Mouse (Mus musculus): ENCODE measurements around the gene Lsm14b.
A peak's percentile ranks its signal among the peaks of the same experiment; 100 is the strongest.

The Lsm14b gene

GRCm38 (mm10) chr2:180017632-180018031 lies 7.2 kb upstream of the Lsm14b start:
- DNase-seq (ENCODE audit: low read depth, low spot score) = no peak

GRCm38 (mm10) chr2:180018573-180018972 lies 6.2 kb upstream of the Lsm14b start:
- DNase-seq (ENCODE audit: low read depth, low spot score) = no peak

- no peak for DNase-seq (ENCODE audit: low read depth, low spot score)
Measured at GRCm38 (mm10) chr2:180020091-180020661, 4.6 kb upstream of the Lsm14b start.

GRCm38 (mm10) chr2:180020919-180021318 lies 3.9 kb upstream of the Lsm14b start:
- DNase-seq (ENCODE audit: low read depth, low spot score) = no peak

DNA sequence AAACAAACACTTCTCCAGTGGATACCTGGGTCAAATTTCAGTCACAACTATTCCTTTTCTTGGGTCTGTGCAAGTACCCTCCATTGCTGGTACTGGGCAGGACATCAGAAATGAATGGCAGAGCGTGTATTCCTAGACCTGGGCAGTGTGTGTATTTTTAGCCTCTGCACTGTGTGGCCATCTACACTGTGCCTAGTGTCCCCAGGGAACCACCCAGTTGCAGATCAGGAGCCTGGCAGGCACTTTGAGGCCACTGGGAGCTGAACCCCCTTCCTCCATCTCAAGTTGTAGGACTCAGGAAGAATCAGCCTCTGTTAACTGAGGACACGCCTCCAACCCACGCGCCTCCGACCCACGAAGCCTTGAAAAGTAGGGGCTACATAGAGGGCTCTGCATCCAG lies 2.0 kb upstream of the Lsm14b start:
- DNase-seq (ENCODE audit: low read depth, low spot score) = no peak

GRCm38 (mm10) chr2:180025135-180025860 lies 511 bp downstream of the Lsm14b start:
- no peak for DNase-seq (ENCODE audit: low read depth, low spot score)

DNA sequence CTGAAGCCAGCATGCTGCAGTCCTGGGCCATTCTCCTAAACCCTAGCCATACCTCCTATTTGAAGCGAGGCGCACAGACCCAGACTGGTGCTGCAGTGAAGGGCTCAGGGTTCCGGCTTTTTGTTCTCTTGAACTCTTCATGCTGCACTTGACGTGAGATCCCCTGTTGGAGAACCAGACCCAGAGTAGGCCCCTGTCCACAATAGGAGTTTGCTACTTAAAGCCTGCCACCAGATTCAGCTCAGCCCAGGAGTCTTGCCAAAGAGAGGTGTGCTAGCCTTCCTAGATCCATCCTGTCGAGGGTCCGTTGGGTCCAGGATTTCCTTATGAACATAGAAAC lies 1.0 kb downstream of the Lsm14b start:
- DNase-seq (ENCODE audit: low read depth, low spot score) = no peak

DNA sequence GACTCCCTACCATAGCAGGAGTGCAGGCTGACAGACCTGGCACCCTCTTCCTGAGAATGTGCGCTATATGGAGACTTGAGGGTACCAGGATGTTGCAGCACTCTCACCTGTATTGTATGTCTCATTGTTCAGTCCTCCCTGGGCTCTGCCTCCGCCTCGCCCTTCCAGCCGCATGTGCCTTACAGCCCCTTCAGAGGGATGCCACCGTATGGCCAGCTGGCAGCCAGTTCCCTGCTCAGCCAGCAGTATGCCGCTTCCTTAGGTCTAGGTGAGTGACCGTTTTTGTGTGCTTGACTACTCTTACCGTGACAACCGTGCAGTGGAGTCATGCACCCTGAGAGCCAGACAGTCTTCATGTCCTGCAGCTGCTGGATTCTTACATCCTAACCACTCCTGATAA lies 3.0 kb downstream of the Lsm14b start:
- DNase-seq (ENCODE audit: low read depth, low spot score) = no peak

GRCm38 (mm10) chr2:180031270-180031669 lies 6.5 kb downstream of the Lsm14b start:
- DNase-seq (ENCODE audit: low read depth, low spot score) = no peak

- no peak for DNase-seq (ENCODE audit: low read depth, low spot score)
Measured at GRCm38 (mm10) chr2:180032925-180033324, 8.1 kb downstream of the Lsm14b start.

GRCm38 (mm10) chr2:180033956-180034355 lies 9.2 kb downstream of the Lsm14b start:
- no peak for DNase-seq (ENCODE audit: low read depth, low spot score)

- DNase-seq (ENCODE audit: low read depth, low spot score) = no peak
Measured at GRCm38 (mm10) chr2:180034753-180035152, 10.0 kb downstream of the Lsm14b start.

DNA sequence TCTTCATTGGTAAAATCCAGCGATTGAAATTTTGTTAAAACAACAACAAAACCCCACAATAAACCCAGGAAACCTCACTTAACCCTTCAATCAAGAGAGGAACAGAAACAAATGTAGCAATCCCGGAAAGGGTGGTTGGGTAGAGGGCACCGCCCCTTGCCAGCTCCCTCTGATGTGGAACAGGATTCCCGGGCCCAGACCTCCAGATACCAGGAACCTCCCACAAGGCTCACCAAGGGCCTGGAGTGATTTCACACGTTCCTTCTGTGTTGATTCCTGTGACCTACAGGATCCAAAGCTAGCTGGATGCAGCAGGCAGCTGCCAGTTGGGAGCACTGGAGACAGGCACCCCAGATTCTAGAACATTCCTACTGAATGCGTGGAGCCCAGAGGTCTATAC lies 15.6 kb downstream of the Lsm14b start:
- no peak for DNase-seq (ENCODE audit: low read depth, low spot score)

DNA sequence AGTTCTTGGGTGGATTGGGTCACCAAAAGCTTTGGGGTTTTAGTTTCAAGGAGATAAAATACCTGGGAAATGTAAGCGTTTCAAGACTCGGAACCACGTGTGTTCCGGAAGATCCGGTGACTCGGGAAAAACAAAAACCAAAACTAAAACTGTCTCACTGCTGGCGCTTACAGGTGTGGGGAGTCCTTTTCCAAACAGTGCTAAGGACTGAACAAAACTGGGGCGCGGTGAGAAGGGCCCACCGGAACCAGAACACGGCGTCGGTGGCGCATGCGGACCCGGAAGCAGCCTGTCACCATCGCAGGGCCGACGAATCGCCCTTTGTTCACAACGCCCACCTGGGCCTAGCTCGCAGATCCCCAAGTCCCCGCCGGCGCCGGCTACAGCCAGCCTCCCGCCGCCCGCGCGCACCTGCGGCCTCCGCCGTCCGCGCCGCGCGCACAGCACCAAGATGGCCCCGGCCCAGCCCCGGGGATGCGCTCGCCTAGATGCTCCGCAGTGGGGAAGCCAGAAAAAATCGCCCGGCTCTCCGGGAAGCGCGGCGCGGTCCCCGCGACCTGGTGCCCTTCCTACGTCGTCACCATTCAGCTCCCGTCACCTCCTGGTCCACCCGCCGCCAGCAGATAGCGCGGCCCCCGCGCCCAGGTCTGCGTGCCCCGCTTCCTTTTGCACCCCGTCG lies 16.9 kb downstream of the Lsm14b start:
- no peak for DNase-seq (ENCODE audit: low read depth, low spot score)

- peak; percentile 86 for DNase-seq (ENCODE audit: low read depth, low spot score)
Measured at GRCm38 (mm10) chr2:180042256-180042857, 17.6 kb downstream of the Lsm14b start, which contains the start of the genes Psma7 and Ss18l1. Psma7 (minus strand) TSS chr2:180042433. Ss18l1 (plus strand) TSS chr2:180042509.

DNA sequence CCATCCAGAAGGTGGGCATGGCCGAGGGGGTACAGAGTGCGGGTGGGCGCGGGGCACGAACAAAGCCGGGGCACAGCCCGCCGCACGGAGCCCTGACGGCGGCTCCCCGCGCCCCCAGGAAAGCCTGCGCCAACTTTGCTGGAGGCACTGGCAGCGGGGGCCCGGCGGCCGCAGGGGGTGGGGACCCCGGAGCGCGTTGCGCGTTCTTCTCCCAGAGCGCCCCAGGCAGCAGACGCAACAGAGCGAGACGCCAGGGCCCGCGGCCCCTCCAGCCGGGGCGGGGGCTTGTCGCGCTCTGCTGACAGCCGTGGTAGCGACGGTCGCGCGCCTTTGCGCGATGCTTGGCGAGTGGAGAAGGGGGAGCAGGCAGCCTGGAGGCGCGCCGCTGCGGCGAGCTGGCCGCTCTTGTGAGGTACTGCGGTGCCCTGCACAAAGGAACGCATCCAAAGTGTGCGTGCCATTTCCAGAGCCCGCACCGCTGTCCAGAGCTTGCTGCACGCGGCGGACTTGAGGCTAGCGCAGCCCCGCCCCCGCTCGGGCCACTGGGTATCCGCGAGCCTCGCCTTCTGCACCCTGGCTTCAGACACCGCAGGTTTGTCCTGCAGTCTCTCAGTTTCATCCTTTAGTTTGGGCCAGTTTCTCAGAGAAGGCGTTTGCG lies 18.2 kb downstream of the Lsm14b start:
- DNase-seq (ENCODE audit: low read depth, low spot score) = peak; percentile 57

DNA sequence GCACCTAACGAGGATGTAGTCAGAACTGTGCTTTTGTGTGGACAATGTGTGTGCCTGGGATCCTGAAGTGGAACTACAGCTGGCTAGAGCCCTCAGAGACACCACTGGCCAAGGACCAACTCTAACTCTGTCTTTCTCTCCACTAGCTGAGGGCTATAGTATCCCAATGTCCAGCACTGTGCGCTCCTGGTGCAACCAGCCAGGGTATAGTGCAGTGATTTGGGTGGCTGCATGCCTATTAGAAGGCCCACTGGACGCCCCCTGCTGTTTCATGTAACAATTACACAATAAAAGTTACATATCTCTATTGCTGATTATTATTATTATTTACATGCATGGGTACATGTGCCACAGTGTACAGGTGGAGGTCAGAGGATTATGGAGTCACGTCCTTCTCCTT lies 20.5 kb downstream of the Lsm14b start:
- no peak for DNase-seq (ENCODE audit: low read depth, low spot score)

DNA sequence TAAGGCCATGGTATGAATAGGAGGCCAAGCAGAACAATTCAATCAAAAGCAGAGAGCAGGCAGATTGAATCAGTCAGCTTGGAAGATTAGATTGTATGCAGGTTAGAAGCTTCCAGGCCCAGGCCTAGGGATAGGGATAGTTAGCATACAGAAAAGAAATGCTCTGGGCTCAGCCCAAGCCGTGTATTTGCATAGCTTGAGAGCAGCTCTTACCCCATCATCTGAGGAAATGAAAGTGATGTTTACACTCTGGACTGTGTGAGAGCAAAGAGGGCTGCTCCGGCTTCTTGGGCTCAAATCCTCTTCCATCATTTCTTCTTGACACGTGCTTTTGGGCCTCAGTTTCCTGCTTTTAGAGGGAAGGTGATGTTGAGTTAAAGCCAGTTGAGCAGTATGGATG lies 22.8 kb downstream of the Lsm14b start:
- DNase-seq (ENCODE audit: low read depth, low spot score) = no peak

GRCm38 (mm10) chr2:180047980-180048635 lies 23.3 kb downstream of the Lsm14b start:
- no peak for DNase-seq (ENCODE audit: low read depth, low spot score)

DNA sequence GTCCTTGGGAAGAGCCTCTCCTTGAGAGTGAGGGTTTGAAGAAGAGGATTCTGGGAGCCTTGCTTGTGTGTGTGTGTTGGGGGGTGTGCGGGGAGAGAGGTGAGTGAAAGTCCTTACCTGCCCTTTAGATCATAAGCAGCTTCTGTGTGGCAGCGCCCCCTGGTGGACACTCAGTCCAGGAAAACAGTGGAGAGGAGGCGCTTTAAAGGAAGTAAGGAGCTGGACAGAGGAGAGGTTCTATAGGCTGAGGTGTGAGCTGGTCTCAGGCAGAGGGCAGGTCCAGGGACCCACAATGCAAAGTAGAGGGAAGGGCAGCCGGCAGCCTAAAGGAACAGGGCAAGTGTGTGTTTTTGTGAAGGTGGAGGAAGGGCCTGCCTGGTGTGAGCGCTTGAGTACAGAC lies 26.2 kb downstream of the Lsm14b start:
- peak; percentile 76 for DNase-seq (ENCODE audit: low read depth, low spot score)

GRCm38 (mm10) chr2:180051986-180052733 lies 27.4 kb downstream of the Lsm14b start:
- DNase-seq (ENCODE audit: low read depth, low spot score) = no peak

Data from retina, postnatal 7 days (tissue).